ENCODE assay signal across 11 mouse cellular contexts in genomic region chr15:78894726-78895125, GRCm38 (mm10). TPM values are rescaled to one million over a fixed set of nuclear protein-coding genes. Genes with fewer than 3 reads are reported as not detected.
DNase-seq lines count a peak whose midpoint lies in the region; ATAC-seq and TF ChIP-seq lines count a peak whose summit lies in the region.
"Had no signal": no experiment of that assay in that cellular context is flagged by ENCODE, and none has a peak within 500 bp of the region (broad histone marks: within the 10 kb centered on the region; RNA-seq: fewer than 3 reads in every experiment).

No protein-coding gene starts in this region.

- DNase-seq in hindbrain, embryonic 14.5 days (ENCODE audit: low spot score), result no peak
- no peak for DNase-seq in frontal cortex, postnatal 14 days (ENCODE audit: low spot score in 2 of 2)
- DNase-seq in right cerebral cortex, adult 18-20 months, result no peak
- DNase-seq in left cerebral cortex, postnatal 14 days (ENCODE audit: low spot score in 2 of 2), result no peak
- DNase-seq: cerebellum, adult 2 months had no signal

- TF ChIP-seq CTCF in E14TG2a.4 (conservative IDR thresholded peaks at IDR 0.05; ENCODE audit: low read length), result no peak
- no peak for TF ChIP-seq CTCF in small intestine, adult 2 months (IDR thresholded peaks at IDR 0.05; ENCODE audit: extremely low read depth, insufficient read length, insufficient replicate concordance, low read depth, low read length)

- H3K4me2 ChIP-seq in hindbrain, embryonic 14.5 days (replicated peaks), result no peak overlapping the region
- H3K4me2 ChIP-seq in hindbrain, embryonic 12.5 days (replicated peaks), result no peak overlapping the region
- H3K4me2 ChIP-seq: neural tube, embryonic 12.5 days had no signal

- peaks cover 2% of the 10 kb centered on the region for H3K4me1 ChIP-seq in hindbrain, embryonic 14.5 days (replicated peaks; ENCODE audit: control insufficient read depth, insufficient read depth, low read length)
- H3K4me1 ChIP-seq in hindbrain, embryonic 12.5 days, result peaks cover 14% of the 10 kb centered on the region
- H3K4me1 ChIP-seq in E14TG2a.4 (replicated peaks; ENCODE audit: low read depth, low read length), result peaks cover 79% of the 10 kb centered on the region
- H3K4me1 ChIP-seq in small intestine, adult 2 months (ENCODE audit: control insufficient read depth, insufficient read depth, insufficient read length, low read length), result peaks cover 34% of the 10 kb centered on the region

- no peak for ATAC-seq in hindbrain, embryonic 14.5 days (ENCODE audit: low FRiP score)
- ATAC-seq in hindbrain, embryonic 12.5 days (ENCODE audit: low FRiP score), result no peak
- ATAC-seq in inflammation-experienced regulatory T-cells, adult 6 months, result peak; percentile 11
- ATAC-seq: Patski had no signal

- H3K27ac ChIP-seq in hindbrain, embryonic 14.5 days, result 0 out of 2 replicates have a peak overlapping the region, but pooled peaks have one; percentile 5
- no peak overlapping the region for H3K27ac ChIP-seq in hindbrain, embryonic 12.5 days
- H3K27ac ChIP-seq in small intestine, adult 2 months (ENCODE audit: insufficient read depth, low read depth, low read length), result peak overlapping the region; percentile 49; the same call in 1 of the 2 replicates
- H3K27ac ChIP-seq: neural tube, embryonic 12.5 days had no signal

- TF ChIP-seq POLR2A in small intestine, adult 2 months (IDR thresholded peaks at IDR 0.05; ENCODE audit: low read depth, low read length), result no peak

- peaks cover 5% of the 10 kb centered on the region; the same call in 1 of the 2 replicates for H3K27me3 ChIP-seq in hindbrain, embryonic 14.5 days (ENCODE audit: control insufficient read depth, insufficient read depth, low read length)
- peaks cover 12% of the 10 kb centered on the region for H3K27me3 ChIP-seq in hindbrain, embryonic 12.5 days
- 0 out of 2 replicates have a peak, but pooled peaks cover 5% of the 10 kb centered on the region for H3K27me3 ChIP-seq in E14TG2a.4 (ENCODE audit: insufficient read depth, low read length)
- H3K27me3 ChIP-seq in small intestine, adult 2 months (ENCODE audit: control insufficient read depth, insufficient read depth, low read length), result no peaks in the 10 kb centered on the region
- H3K27me3 ChIP-seq: Patski had no signal

- intact Hi-C loops in left cerebral cortex, postnatal 14 days (cut with DNase I), result no loop called here

- H3K9me3 ChIP-seq in hindbrain, embryonic 14.5 days (ENCODE audit: control insufficient read depth, low read length), result no peaks in the 10 kb centered on the region
- H3K9me3 ChIP-seq in hindbrain, embryonic 12.5 days (replicated peaks), result no peaks in the 10 kb centered on the region
- no peaks in the 10 kb centered on the region for H3K9me3 ChIP-seq in E14TG2a.4 (ENCODE audit: low read length)
- H3K9me3 ChIP-seq: neural tube, embryonic 12.5 days had no signal

- H3K4me3 ChIP-seq in hindbrain, embryonic 14.5 days (replicated peaks; ENCODE audit: low read length), result no peak overlapping the region
- H3K4me3 ChIP-seq in hindbrain, embryonic 12.5 days, result no peak overlapping the region
- H3K4me3 ChIP-seq in E14TG2a.4 (replicated peaks; ENCODE audit: low read length), result peak overlapping the region; percentile 43; the same call in 1 of the 2 replicates
- 0 out of 2 replicates have a peak overlapping the region, but pooled peaks have one; percentile 18 for H3K4me3 ChIP-seq in small intestine, adult 2 months (ENCODE audit: low read depth, low read length)
- H3K4me3 ChIP-seq: neural tube, embryonic 12.5 days had no signal

- WGBS in hindbrain, embryonic 14.5 days, result 81% methylated on average over 13 of the region's 13 CpGs
- WGBS in hindbrain, embryonic 12.5 days, result 74% methylated on average over 13 of the region's 13 CpGs
- WGBS in small intestine, adult 2 months, result 75% methylated on average over 13 of the region's 13 CpGs

- peaks cover 47% of the 10 kb centered on the region for H3K36me3 ChIP-seq in hindbrain, embryonic 14.5 days (replicated peaks; ENCODE audit: control insufficient read depth, insufficient read depth)
- peaks cover 43% of the 10 kb centered on the region for H3K36me3 ChIP-seq in hindbrain, embryonic 12.5 days
- peaks cover 60% of the 10 kb centered on the region for H3K36me3 ChIP-seq in E14TG2a.4 (ENCODE audit: insufficient read depth, low read length)
- H3K36me3 ChIP-seq in small intestine, adult 2 months (ENCODE audit: control insufficient read depth, insufficient read depth, low read length), result peaks cover 44% of the 10 kb centered on the region

- no peak overlapping the region for H3K9ac ChIP-seq in hindbrain, embryonic 14.5 days
- H3K9ac ChIP-seq in hindbrain, embryonic 12.5 days, result no peak overlapping the region

RNA-seq across cellular contexts. Expression of gene Gm49510, which starts 4.7 kb away (rescaled TPM):
- 0.16 TPM in 1 of 2 replicates, not detected in the other for polyA plus RNA-seq in hindbrain, embryonic 14.5 days (2014; fragmentation: Nextera tagmentation; extraction: Ambion mirVana)
- 0.22 and 0.61 TPM in 2 replicates for polyA plus RNA-seq in hindbrain, embryonic 12.5 days (2016; fragmentation: Nextera tagmentation; extraction: Ambion mirVana)
- not detected for polyA plus RNA-seq in inflammation-experienced regulatory T-cells, adult 6 months (2017; shearing (Covaris generic))
- 0.13 TPM in 1 of 2 replicates, not detected in the other for polyA plus RNA-seq in small intestine, adult 2 months (2012; rRNA removed)
- total RNA-seq in left cerebral cortex, postnatal 14 days (2021), result under 1 TPM in 1 of 2 experiments, not detected in 1; 0.23 TPM

RNA-seq across cellular contexts. Expression of gene Sh3bp1, which starts 4.8 kb away (rescaled TPM):
- polyA plus RNA-seq in hindbrain, embryonic 14.5 days (2014; fragmentation: Nextera tagmentation; extraction: Ambion mirVana), result 3.7 and 5.5 TPM in 2 replicates
- polyA plus RNA-seq in hindbrain, embryonic 12.5 days (2016; fragmentation: Nextera tagmentation; extraction: Ambion mirVana), result 15.5 and 17.4 TPM in 2 replicates
- polyA plus RNA-seq in inflammation-experienced regulatory T-cells, adult 6 months (2017; shearing (Covaris generic)), result 10 to 100 TPM; 49.5 to 72.6 (median 52.6) TPM
- polyA plus RNA-seq in small intestine, adult 2 months (2012; rRNA removed), result 41.3 and 48.8 TPM in 2 replicates
- total RNA-seq in left cerebral cortex, postnatal 14 days (2021), result 10 to 100 TPM; 13.4 TPM

RNA-seq across cellular contexts. Expression of gene Gga1, which starts 17.7 kb away (rescaled TPM):
- 40.1 and 43.0 TPM in 2 replicates for polyA plus RNA-seq in hindbrain, embryonic 14.5 days (2014; fragmentation: Nextera tagmentation; extraction: Ambion mirVana)
- polyA plus RNA-seq in hindbrain, embryonic 12.5 days (2016; fragmentation: Nextera tagmentation; extraction: Ambion mirVana), result 54.3 and 58.7 TPM in 2 replicates
- 10 to 100 TPM; 11.9 to 22.5 (median 16.1) TPM for polyA plus RNA-seq in inflammation-experienced regulatory T-cells, adult 6 months (2017; shearing (Covaris generic))
- 62.5 and 105 TPM in 2 replicates for polyA plus RNA-seq in small intestine, adult 2 months (2012; rRNA removed)
- total RNA-seq in left cerebral cortex, postnatal 14 days (2021), result 10 to 100 TPM; 53.7 to 56.3 TPM

RNA-seq across cellular contexts. Expression of gene Pdxp, which starts 19.0 kb away (rescaled TPM):
- polyA plus RNA-seq in hindbrain, embryonic 14.5 days (2014; fragmentation: Nextera tagmentation; extraction: Ambion mirVana), result 105 and 121 TPM in 2 replicates
- 48.1 and 49.0 TPM in 2 replicates for polyA plus RNA-seq in hindbrain, embryonic 12.5 days (2016; fragmentation: Nextera tagmentation; extraction: Ambion mirVana)
- 1 to 10 TPM in 2 of 3 experiments, under 1 TPM in 1; 0.94 to 3.8 (median 3.3) TPM for polyA plus RNA-seq in inflammation-experienced regulatory T-cells, adult 6 months (2017; shearing (Covaris generic))
- polyA plus RNA-seq in small intestine, adult 2 months (2012; rRNA removed), result 3.9 and 4.2 TPM in 2 replicates
- total RNA-seq in left cerebral cortex, postnatal 14 days (2021), result 100 to 1,000 TPM; 167 to 179 TPM

RNA-seq across cellular contexts. Expression of gene Lgals1, which starts 31.8 kb away (rescaled TPM):
- 117 and 157 TPM in 2 replicates for polyA plus RNA-seq in hindbrain, embryonic 14.5 days (2014; fragmentation: Nextera tagmentation; extraction: Ambion mirVana)
- 569 and 595 TPM in 2 replicates for polyA plus RNA-seq in hindbrain, embryonic 12.5 days (2016; fragmentation: Nextera tagmentation; extraction: Ambion mirVana)
- 1,000 to 10,000 TPM in 1 of 3 experiments, 100 to 1,000 TPM in 2; 309 to 2,729 (median 443) TPM for polyA plus RNA-seq in inflammation-experienced regulatory T-cells, adult 6 months (2017; shearing (Covaris generic))
- 51.7 and 77.0 TPM in 2 replicates for polyA plus RNA-seq in small intestine, adult 2 months (2012; rRNA removed)
- total RNA-seq in left cerebral cortex, postnatal 14 days (2021), result 10 to 100 TPM; 19.2 to 22.6 TPM

Comparison
In these comparisons a context has a peak if more than half of its experiments do, and no peak if none do; other contexts are left out.
1. H3K4me3 ChIP-seq: peak in E14TG2a.4 (single experiment) and small intestine, adult 2 months (single experiment); none in hindbrain, embryonic 14.5 days (single experiment) and hindbrain, embryonic 12.5 days (single experiment).